Mouse (Mus musculus) stomach, embryonic 14.5 days (tissue): Measurements from ENCODE around the gene Ccdc54. TPM values are rescaled to one million over a fixed set of nuclear protein-coding genes. Genes with fewer than 3 reads are reported as not detected.

Experiments used
- ATAC-seq: fragments of 200-750 bp; cut with Nextera tagmentation; 2 replicates; pipeline ENCODE4 v1.8.0; 2017; ENCODE audit warnings: low read depth, moderate TSS enrichment; ENCODE audit not compliant: insufficient number of reproducible peaks, insufficient read depth, low FRiP score
- H3K27ac ChIP-seq: fragments of 300-500 bp; sonication (generic); 2 replicates; pipeline ENCODE4 v1.5.1; 2014; ENCODE audit warnings: mild to moderate bottlenecking, low read length, moderate library complexity, mixed read lengths
- H3K27me3 ChIP-seq: fragments of 300-500 bp; sonication (generic); 2 replicates; pipeline ENCODE4 v1.6.1; 2014; ENCODE audit warnings: low read length, control low read depth, mixed read lengths; ENCODE audit not compliant: control insufficient read depth, insufficient read depth
- H3K36me3 ChIP-seq: fragments of 300-500 bp; sonication (generic); 2 replicates; pipeline ENCODE4 v1.6.1; 2014; ENCODE audit warnings: mild to moderate bottlenecking, control low read depth, low read length, moderate library complexity, mixed read lengths; ENCODE audit not compliant: control insufficient read depth, insufficient read depth
- H3K4me1 ChIP-seq: fragments of 300-500 bp; sonication (generic); 2 replicates; pipeline ENCODE4 v1.6.1; 2014; ENCODE audit warnings: low read length, control low read depth, mixed read lengths; ENCODE audit not compliant: control insufficient read depth, insufficient read depth
- H3K4me2 ChIP-seq: fragments of 300-500 bp; sonication (generic); replicated peaks from 2 replicates; pipeline ENCODE4 v1.6.1; 2014; ENCODE audit warnings: low read depth, low read length, control low read depth
- H3K4me3 ChIP-seq: fragments of 300-500 bp; sonication (generic); 2 replicates; pipeline ENCODE4 v1.5.1; 2014; ENCODE audit warnings: low read depth, low read length, control low read depth
- H3K9ac ChIP-seq: fragments of 300-500 bp; sonication (generic); replicated peaks from 2 replicates; pipeline ENCODE4 v1.6.1; 2014; ENCODE audit warnings: low read depth, mild to moderate bottlenecking, control low read depth, low read length, moderate library complexity, mixed read lengths
- H3K9me3 ChIP-seq: fragments of 300-500 bp; sonication (generic); 2 replicates; pipeline ENCODE4 v1.6.1; 2016; ENCODE audit warnings: low read depth, low read length, control low read depth; ENCODE audit not compliant: control insufficient read depth
- WGBS: fragments of 180-500 bp; shearing (Covaris S2); extraction: QIAGEN DNeasy Blood & Tissue Kit; methylation state at CpG from one replicate; pipeline ENCODE4 v1.1.7; 2014; 5-methylcytosine and 5-hydroxymethylcytosine counted together
- polyA plus RNA-seq: library from polyadenylated mRNA; unstranded; fragments of >200 nt; fragmentation: Nextera tagmentation; extraction: Ambion mirVana; gene quantifications from 2 replicates; pipeline ENCODE4 v1.2.1, GENCODE M21; 2014

Gene Ccdc54
- polyA plus RNA-seq, 1 experiment from 2014 or later, result not detected

GRCm38 (mm10) chr16:50559163-50559771 is 31.7 kb downstream of the Ccdc54 start:
- Histone ChIP-seq H3K4me1 (no peaks in the 10 kb centered on the region), H3K27me3 (no peaks in the 10 kb centered on the region), H3K4me2 (no peak overlapping the region), H3K27ac (no peak overlapping the region), H3K36me3 (no peaks in the 10 kb centered on the region), H3K9me3 (no peaks in the 10 kb centered on the region), H3K9ac (no peak overlapping the region), H3K4me3 (no peak overlapping the region)
- peak; percentile 67; the same call in 1 of the 2 replicates for ATAC-seq
- WGBS, result 58% methylated on average over 6 of the region's 6 CpGs

- no peak overlapping the region for H3K9ac ChIP-seq
- ATAC-seq, result no peak
- 82% methylated on average over 2 of the region's 2 CpGs for WGBS
These were observed 37.1 kb downstream of the Ccdc54 start for GRCm38 (mm10) chr16:50553828-50554227.

GRCm38 (mm10) chr16:50551871-50552528 is 39.0 kb downstream of the Ccdc54 start:
- WGBS, result 73% methylated on average over 7 of the region's 7 CpGs

More at GRCm38 (mm10) chr16:50553828-50554227, 37.1 kb downstream of the Ccdc54 start:
- Histone ChIP-seq H3K4me2 (no peak overlapping the region), H3K36me3 (no peaks in the 10 kb centered on the region), H3K27me3 (no peaks in the 10 kb centered on the region), H3K27ac (no peak overlapping the region), H3K9me3 (no peaks in the 10 kb centered on the region), H3K4me3 (no peak overlapping the region), H3K4me1 (no peaks in the 10 kb centered on the region)

GRCm38 (mm10) chr16:50550927-50551326 is 40.0 kb downstream of the Ccdc54 start:
- 85% methylated on average over 5 of the region's 5 CpGs for WGBS

More at GRCm38 (mm10) chr16:50551871-50552528, 39.0 kb downstream of the Ccdc54 start:
- Histone ChIP-seq H3K9me3 (no peaks in the 10 kb centered on the region), H3K4me3 (no peak overlapping the region), H3K36me3 (no peaks in the 10 kb centered on the region), H3K4me1 (no peaks in the 10 kb centered on the region), H3K27me3 (no peaks in the 10 kb centered on the region), H3K4me2 (no peak overlapping the region), H3K9ac (no peak overlapping the region), H3K27ac (no peak overlapping the region)
- ATAC-seq, result no peak

GRCm38 (mm10) chr16:50542554-50543333 is 48.2 kb downstream of the Ccdc54 start:
- Histone ChIP-seq H3K27ac (no peak overlapping the region), H3K4me1 (no peaks in the 10 kb centered on the region), H3K9ac (no peak overlapping the region), H3K27me3 (no peaks in the 10 kb centered on the region), H3K36me3 (no peaks in the 10 kb centered on the region), H3K4me3 (no peak overlapping the region), H3K4me2 (no peak overlapping the region), H3K9me3 (no peaks in the 10 kb centered on the region)
- WGBS, result 61% methylated on average over 5 of the region's 5 CpGs
- ATAC-seq, result no peak

More at GRCm38 (mm10) chr16:50550927-50551326, 40.0 kb downstream of the Ccdc54 start:
- Histone ChIP-seq H3K36me3 (no peaks in the 10 kb centered on the region), H3K4me3 (no peak overlapping the region), H3K27me3 (no peaks in the 10 kb centered on the region), H3K9ac (no peak overlapping the region), H3K9me3 (no peaks in the 10 kb centered on the region), H3K27ac (no peak overlapping the region), H3K4me1 (no peaks in the 10 kb centered on the region), H3K4me2 (no peak overlapping the region)
- no peak for ATAC-seq

Other genes starting within 250 kb of the Ccdc54 start
- gene Bbx, start 158.8 kb downstream of the Ccdc54 start, polyA plus RNA-seq, result 50.2 and 50.4 TPM in 2 replicates